Comparison of ENCODE assay signal across 10 mouse cellular contexts in genomic region chrX:36352446-36352845, GRCm38 (mm10). TPM values are rescaled to one million over a fixed set of nuclear protein-coding genes. Genes with fewer than 3 reads are reported as not detected.
DNase-seq lines count a peak whose midpoint lies in the region; ATAC-seq and TF ChIP-seq lines count a peak whose summit lies in the region.
"Had no signal": no experiment of that assay in that cellular context is flagged by ENCODE, and none has a peak within 500 bp of the region (broad histone marks: within the 10 kb centered on the region; RNA-seq: fewer than 3 reads in every experiment).

No protein-coding gene starts in this region.

- no peaks in the 10 kb centered on the region for H3K79me2 ChIP-seq in CH12.LX (replicated peaks; ENCODE audit: control insufficient read depth, extremely low read depth, insufficient read depth, poor library complexity, severe bottlenecking)

- dilution Hi-C loops in CH12.LX (cut with MboI; ENCODE audit: extremely low pct_ligation_motif_present, extremely low pct_unique_long_range_greater_than_20kb, low sequenced_read_pairs), result no loop called here

- 54% methylated on average over 3 of the region's 3 CpGs for WGBS in hindbrain, postnatal 0 days
- 64% methylated on average over 3 of the region's 3 CpGs for WGBS in hindbrain, embryonic 10.5 days
- WGBS in embryonic facial prominence, embryonic 11.5 days, result 64% methylated on average over 3 of the region's 3 CpGs
- WGBS in stomach, postnatal 0 days, result 45% methylated on average over 3 of the region's 3 CpGs

- no peaks in the 10 kb centered on the region for H3K36me3 ChIP-seq in hindbrain, postnatal 0 days (ENCODE audit: insufficient read depth, low read length)
- H3K36me3 ChIP-seq in hindbrain, embryonic 10.5 days, result no peaks in the 10 kb centered on the region
- no peaks in the 10 kb centered on the region for H3K36me3 ChIP-seq in CH12.LX (replicated peaks in 1 of 2; ENCODE audit: control insufficient read depth in 1 of 2, insufficient read depth in 1 of 2, low read length in 1 of 2)
- no peaks in the 10 kb centered on the region for H3K36me3 ChIP-seq in embryonic facial prominence, embryonic 11.5 days (replicated peaks; ENCODE audit: control insufficient read depth, insufficient read depth, low read depth, low read length)
- no peaks in the 10 kb centered on the region for H3K36me3 ChIP-seq in stomach, postnatal 0 days (ENCODE audit: control insufficient read depth, insufficient read depth, low read length)
- H3K36me3 ChIP-seq: neural tube, embryonic 12.5 days had no signal

- TF ChIP-seq POLR2A in CH12.LX (IDR thresholded peaks at IDR 0.05; ENCODE audit: low read depth, low read length), result no peak

- TF ChIP-seq CTCF in hindbrain, postnatal 0 days (IDR thresholded peaks at IDR 0.05; ENCODE audit: low read depth), result peak; percentile 45
- TF ChIP-seq CTCF in CH12.LX (conservative IDR thresholded peaks at IDR 0.05 in 1 of 2, IDR thresholded peaks at IDR 0.05 in 1 of 2; ENCODE audit: low read depth in 2 of 2, low read length in 2 of 2), result peak in 1 of 2 experiments; percentile 54; a peak in 3 of 4 replicates
- TF ChIP-seq CTCF in stomach, postnatal 0 days (IDR thresholded peaks at IDR 0.05; ENCODE audit: low read depth), result peak; percentile 60

- no peak for TF ChIP-seq EP300 in CH12.LX (IDR thresholded peaks at IDR 0.05; ENCODE audit: low read length)
- TF ChIP-seq EP300 in stomach, postnatal 0 days (optimal IDR thresholded peaks at IDR 0.05), result no peak

- no peak overlapping the region for H3K4me2 ChIP-seq in hindbrain, postnatal 0 days (ENCODE audit: low read depth, low read length)
- H3K4me2 ChIP-seq in CH12.LX (ENCODE audit: insufficient read depth, low read depth, poor library complexity, severe bottlenecking), result no peak overlapping the region
- no peak overlapping the region for H3K4me2 ChIP-seq in embryonic facial prominence, embryonic 11.5 days (ENCODE audit: low read depth, low read length)
- no peak overlapping the region for H3K4me2 ChIP-seq in stomach, postnatal 0 days (replicated peaks; ENCODE audit: low read depth)
- H3K4me2 ChIP-seq: neural tube, embryonic 12.5 days had no signal

- no peak overlapping the region for H3K27ac ChIP-seq in hindbrain, postnatal 0 days
- no peak overlapping the region for H3K27ac ChIP-seq in hindbrain, embryonic 10.5 days
- no peak overlapping the region for H3K27ac ChIP-seq in CH12.LX (ENCODE audit: insufficient read depth, low read depth)
- H3K27ac ChIP-seq in embryonic facial prominence, embryonic 11.5 days (replicated peaks; ENCODE audit: low read depth, low read length), result no peak overlapping the region
- no peak overlapping the region for H3K27ac ChIP-seq in stomach, postnatal 0 days (replicated peaks)
- H3K27ac ChIP-seq: neural tube, embryonic 12.5 days had no signal

- no peak overlapping the region for H3K4me3 ChIP-seq in hindbrain, postnatal 0 days (ENCODE audit: low read length)
- H3K4me3 ChIP-seq in hindbrain, embryonic 10.5 days, result no peak overlapping the region
- no peak overlapping the region for H3K4me3 ChIP-seq in CH12.LX (replicated peaks in 1 of 3; ENCODE audit: low read depth in 2 of 3, low read length in 2 of 3, poor library complexity in 1 of 3)
- no peak overlapping the region for H3K4me3 ChIP-seq in embryonic facial prominence, embryonic 11.5 days (ENCODE audit: low read depth, low read length)
- H3K4me3 ChIP-seq in stomach, postnatal 0 days (ENCODE audit: low read depth, low read length), result no peak overlapping the region
- H3K4me3 ChIP-seq: neural tube, embryonic 12.5 days had no signal

- no peak; the same call in 1 of the 2 replicates for TF ChIP-seq RAD21 in CH12.LX (IDR thresholded peaks at IDR 0.05; ENCODE audit: low read depth, low read length)

- H3K9ac ChIP-seq in hindbrain, postnatal 0 days (replicated peaks; ENCODE audit: low read length), result no peak overlapping the region
- no peak overlapping the region for H3K9ac ChIP-seq in CH12.LX (ENCODE audit: insufficient read depth, low read depth)
- no peak overlapping the region for H3K9ac ChIP-seq in embryonic facial prominence, embryonic 11.5 days (replicated peaks; ENCODE audit: low read length)
- H3K9ac ChIP-seq in stomach, postnatal 0 days (ENCODE audit: low read length), result no peak overlapping the region
- H3K9ac ChIP-seq: neural tube, embryonic 12.5 days had no signal

- in situ Hi-C loops in CH12.LX (cut with MboI; ENCODE audit: low pct_ligation_motif_present, low pct_unique_long_range_greater_than_20kb, low sequenced_read_pairs), result no loop called here

- DNase-seq in hindbrain, postnatal 0 days (ENCODE audit: low spot score), result peak; percentile 50
- no peak for DNase-seq in hindbrain, embryonic 10.5 days (ENCODE audit: low spot score)
- DNase-seq in 416B (ENCODE audit: low read depth) (peak; percentile 29), CH12.LX (ENCODE audit: extremely low read depth) (peak; percentile 29)
- DNase-seq in embryonic facial prominence, embryonic 11.5 days (ENCODE audit: low spot score), result peak; percentile 32
- peak; percentile 15 for DNase-seq in stomach, postnatal 0 days (ENCODE audit: low spot score)
- no peak for DNase-seq in yolk sac, embryonic 10.5 days (ENCODE audit: low spot score)

- H3K9me3 ChIP-seq in hindbrain, postnatal 0 days (ENCODE audit: low read length), result no peaks in the 10 kb centered on the region
- no peaks in the 10 kb centered on the region for H3K9me3 ChIP-seq in hindbrain, embryonic 10.5 days
- no peaks in the 10 kb centered on the region for H3K9me3 ChIP-seq in CH12.LX (replicated peaks; ENCODE audit: low read length)
- no peaks in the 10 kb centered on the region for H3K9me3 ChIP-seq in embryonic facial prominence, embryonic 11.5 days (replicated peaks; ENCODE audit: control insufficient read depth, low read length)
- no peaks in the 10 kb centered on the region for H3K9me3 ChIP-seq in stomach, postnatal 0 days (ENCODE audit: control insufficient read depth, low read length)
- H3K9me3 ChIP-seq: neural tube, embryonic 12.5 days had no signal

- H3K4me1 ChIP-seq in hindbrain, postnatal 0 days (ENCODE audit: insufficient read depth, low read length), result no peaks in the 10 kb centered on the region
- H3K4me1 ChIP-seq in hindbrain, embryonic 10.5 days (replicated peaks), result no peaks in the 10 kb centered on the region
- H3K4me1 ChIP-seq in CH12.LX (ENCODE audit: control insufficient read depth in 1 of 2, insufficient read depth in 2 of 2), result no peaks in the 10 kb centered on the region
- H3K4me1 ChIP-seq in embryonic facial prominence, embryonic 11.5 days (ENCODE audit: control insufficient read depth, insufficient read depth, low read length), result no peaks in the 10 kb centered on the region
- H3K4me1 ChIP-seq in stomach, postnatal 0 days (replicated peaks; ENCODE audit: control insufficient read depth, insufficient read depth), result no peaks in the 10 kb centered on the region
- H3K4me1 ChIP-seq: neural tube, embryonic 12.5 days had no signal

- no peak for ATAC-seq in hindbrain, postnatal 0 days
- no peak for ATAC-seq in embryonic facial prominence, embryonic 11.5 days (replicated peaks; ENCODE audit: insufficient number of reproducible peaks, low FRiP score, low TSS enrichment, low read depth)
- ATAC-seq in stomach, postnatal 0 days (ENCODE audit: low FRiP score, low TSS enrichment), result no peak

- no peaks in the 10 kb centered on the region for H3K27me3 ChIP-seq in hindbrain, postnatal 0 days (ENCODE audit: insufficient read depth, low read length)
- H3K27me3 ChIP-seq in hindbrain, embryonic 10.5 days (ENCODE audit: insufficient read depth, poor library complexity, severe bottlenecking), result no peaks in the 10 kb centered on the region
- H3K27me3 ChIP-seq in CH12.LX (replicated peaks), result no peaks in the 10 kb centered on the region
- no peaks in the 10 kb centered on the region for H3K27me3 ChIP-seq in embryonic facial prominence, embryonic 11.5 days (ENCODE audit: control insufficient read depth, insufficient read depth, low read length)
- no peaks in the 10 kb centered on the region for H3K27me3 ChIP-seq in stomach, postnatal 0 days (ENCODE audit: control insufficient read depth, insufficient read depth, low read length)
- H3K27me3 ChIP-seq: neural tube, embryonic 12.5 days had no signal

TF ChIP-seq in CH12.LX, 34 proteins besides CTCF, POLR2A, EP300 and RAD21:
- TF ChIP-seq ELF1 (IDR thresholded peaks at IDR 0.05; ENCODE audit: low read depth, low read length) (no peak), BHLHE40 (IDR thresholded peaks at IDR 0.05; ENCODE audit: low read depth, low read length) (no peak), ZMIZ1 (IDR thresholded peaks at IDR 0.05; ENCODE audit: low read depth, low read length) (no peak), RCOR1 (conservative IDR thresholded peaks at IDR 0.05; ENCODE audit: low read depth, low read length) (no peak), CHD2 (IDR thresholded peaks at IDR 0.05; ENCODE audit: low read length) (no peak), SMC3 (IDR thresholded peaks at IDR 0.05; ENCODE audit: low read depth, low read length) (peak; percentile 24)
TF ChIP-seq in CH12.LX: peak in this region for 1.

RNA-seq across cellular contexts. Expression of gene Lonrf3, which starts 24.3 kb away (rescaled TPM):
- total RNA-seq in hindbrain, postnatal 0 days (2014; rRNA removed), result 9.9 and 10.8 TPM in 2 replicates
- polyA plus RNA-seq in hindbrain, postnatal 0 days (2015; fragmentation: Nextera tagmentation; extraction: Ambion mirVana), result 0.91 and 1.1 TPM in 2 replicates
- 1.0 and 1.2 TPM in 2 replicates for polyA plus RNA-seq in hindbrain, embryonic 10.5 days (2016; fragmentation: Nextera tagmentation; extraction: Ambion mirVana)
- not detected in 2 replicates for total RNA-seq in CH12.LX (2012; rRNA removed)
- total RNA-seq in CH12.LX (2014; rRNA removed), result not detected in 2 replicates
- polyA plus RNA-seq in CH12.LX (2012; ENCODE audit: insufficient read length, low read depth), result not detected in 2 replicates
- 0.46 and 0.59 TPM in 2 replicates for polyA plus RNA-seq in embryonic facial prominence, embryonic 11.5 days (2014; fragmentation: Nextera tagmentation; extraction: Ambion mirVana)
- 0.47 and 0.55 TPM in 2 replicates for polyA plus RNA-seq in stomach, postnatal 0 days (2015; fragmentation: Nextera tagmentation; extraction: Ambion mirVana)

RNA-seq across cellular contexts. Expression of gene Gm6268, which starts 48.6 kb away (rescaled TPM):
- total RNA-seq in hindbrain, postnatal 0 days (2014; rRNA removed), result not detected in 2 replicates
- not detected in 2 replicates for polyA plus RNA-seq in hindbrain, postnatal 0 days (2015; fragmentation: Nextera tagmentation; extraction: Ambion mirVana)
- not detected in 2 replicates for polyA plus RNA-seq in hindbrain, embryonic 10.5 days (2016; fragmentation: Nextera tagmentation; extraction: Ambion mirVana)
- total RNA-seq in CH12.LX (2012; rRNA removed), result not detected in 2 replicates
- not detected in 2 replicates for total RNA-seq in CH12.LX (2014; rRNA removed)
- not detected in 2 replicates for polyA plus RNA-seq in CH12.LX (2012; ENCODE audit: insufficient read length, low read depth)
- polyA plus RNA-seq in embryonic facial prominence, embryonic 11.5 days (2014; fragmentation: Nextera tagmentation; extraction: Ambion mirVana), result not detected in 2 replicates
- not detected in 2 replicates for polyA plus RNA-seq in stomach, postnatal 0 days (2015; fragmentation: Nextera tagmentation; extraction: Ambion mirVana)
- total RNA-seq: layer of hippocampus, postnatal 25 days had no signal
- polyA plus RNA-seq: cortical plate, adult 2 months; neural tube, embryonic 12.5 days had no signal

Comparison
In these comparisons a context has a peak if more than half of its experiments do, and no peak if none do; other contexts are left out.
1. DNase-seq: peak in hindbrain, postnatal 0 days (single experiment), 416B (single experiment), CH12.LX (single experiment), embryonic facial prominence, embryonic 11.5 days (single experiment) and stomach, postnatal 0 days (single experiment); none in hindbrain, embryonic 10.5 days (single experiment) and yolk sac, embryonic 10.5 days (single experiment).